Mouse (Mus musculus) cerebellum, adult 9-11 months (tissue): ENCODE data around the gene Fgf2.

Source experiments
- DNase-seq: peaks from one replicate; pipeline ENCODE4 v3.0.0; 2022

The Fgf2 gene

DNA sequence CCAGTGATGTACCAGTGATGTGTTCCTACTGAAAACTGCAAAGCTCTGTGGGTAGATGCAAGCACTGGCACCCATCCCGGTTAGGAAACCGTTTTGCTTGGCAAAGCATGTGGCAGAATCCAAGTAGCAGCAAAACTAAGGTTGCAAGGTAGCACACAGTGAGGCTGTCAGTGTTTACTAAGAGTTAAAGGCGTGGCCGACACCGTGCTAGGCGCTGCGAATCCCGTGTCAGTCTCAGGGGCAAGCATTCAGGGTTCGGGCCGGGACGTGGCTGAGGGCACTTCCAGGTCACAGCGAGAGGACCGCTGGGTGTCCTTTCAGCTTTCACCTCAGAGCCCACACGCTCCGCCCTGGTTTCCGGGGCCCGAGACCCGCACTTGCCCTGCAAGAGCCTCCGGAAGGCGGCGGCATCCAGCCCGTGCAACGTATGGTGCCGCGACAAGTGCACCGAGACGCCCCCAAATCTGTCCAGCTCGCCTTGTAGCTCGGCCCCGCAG, 70.9 kb downstream of the Fgf2 start:
- DNase-seq: no peak

- DNase-seq: peak; percentile 99
Observed at GRCm38 (mm10) chr3:37419458-37419991, 71.4 kb downstream of the Fgf2 start, which contains the start of gene Spata5. Gene Spata5, plus strand, starts transcription at chr3:37419896.

- DNase-seq: peak; percentile 90
Observed at GRCm38 (mm10) chr3:37420072-37420471, 71.9 kb downstream of the Fgf2 start, which contains the start of gene Nudt6. Gene Nudt6, minus strand, starts transcription at chr3:37420211.

DNA sequence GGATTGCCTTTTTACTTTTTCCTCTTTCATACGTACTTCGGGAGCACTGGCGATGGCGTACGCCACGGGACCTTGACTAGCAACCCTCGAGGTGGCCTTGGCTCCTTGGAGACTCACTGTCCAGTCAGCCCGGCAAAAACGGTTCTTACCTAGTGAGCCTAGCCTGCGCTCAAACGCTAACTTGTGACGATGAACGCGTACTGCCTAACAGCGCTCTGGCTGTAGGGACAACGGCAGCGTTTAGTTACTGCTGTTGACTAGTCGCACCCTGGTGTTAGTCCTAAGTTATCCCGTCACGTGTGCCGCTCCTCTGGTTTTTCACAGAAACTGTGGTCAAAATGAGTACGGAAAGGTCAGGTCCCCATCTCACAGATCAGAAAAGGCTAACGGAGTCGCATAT, 72.5 kb downstream of the Fgf2 start:
- DNase-seq: peak; percentile 65

- no peak for DNase-seq
Observed at GRCm38 (mm10) chr3:37421179-37421578, 73.0 kb downstream of the Fgf2 start.

- DNase-seq: no peak
Observed at GRCm38 (mm10) chr3:37426069-37426468, 77.9 kb downstream of the Fgf2 start.

GRCm38 (mm10) chr3:37430359-37430758, 82.2 kb downstream of the Fgf2 start:
- DNase-seq: no peak

GRCm38 (mm10) chr3:37439770-37440169, 91.6 kb downstream of the Fgf2 start:
- no peak for DNase-seq

- DNase-seq: no peak
Observed at GRCm38 (mm10) chr3:37443409-37443808, 95.3 kb downstream of the Fgf2 start.

DNA sequence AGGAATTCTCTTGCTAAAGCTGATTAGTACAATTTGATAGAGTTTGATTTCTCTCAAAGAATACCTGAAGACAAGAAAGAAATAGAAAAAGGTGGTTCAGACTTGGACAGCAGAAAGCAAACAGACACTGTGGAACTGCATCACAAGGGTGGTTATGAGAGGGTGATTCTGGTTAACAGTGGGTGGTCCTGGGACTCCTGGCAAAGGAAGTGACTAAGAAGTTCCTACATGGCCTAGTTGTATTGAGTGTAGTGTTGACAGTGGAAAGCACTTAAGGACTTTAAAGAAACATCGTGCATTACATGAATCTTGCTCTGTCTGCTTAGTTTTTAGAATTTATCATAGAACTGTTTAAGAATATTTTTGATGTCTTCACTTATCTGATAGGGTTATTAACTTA, 107.8 kb downstream of the Fgf2 start:
- DNase-seq: no peak
